Mouse (Mus musculus) intestine, embryonic 14.5 days (tissue): ENCODE results near the gene Heg1. TPM values are rescaled to one million over a fixed set of nuclear protein-coding genes. Genes with fewer than 3 reads are reported as not detected.

Experiments used
- ATAC-seq: fragments of 200-750 bp; cut with Nextera tagmentation; replicated peaks from 2 replicates; pipeline ENCODE4 v1.8.0; 2017; ENCODE audit warnings: low read depth, moderate number of reproducible peaks, moderate TSS enrichment, moderate library complexity; ENCODE audit not compliant: low FRiP score, low TSS enrichment
- DNase-seq: peaks from one replicate; pipeline ENCODE4 v3.0.0-alpha.2; 2018; ENCODE audit warnings: low spot score
- H3K27ac ChIP-seq: fragments of 300-500 bp; sonication (generic); 2 replicates; pipeline ENCODE4 v1.5.1; 2014; ENCODE audit warnings: low read depth, mild to moderate bottlenecking, control low read depth
- H3K27me3 ChIP-seq: fragments of 300-500 bp; sonication (generic); replicated peaks from 2 replicates; pipeline ENCODE4 v1.6.1; 2014; ENCODE audit warnings: low read length, control low read depth; ENCODE audit not compliant: control insufficient read depth, insufficient read depth
- H3K36me3 ChIP-seq: fragments of 300-500 bp; sonication (generic); 2 replicates; pipeline ENCODE4 v1.6.1; 2014; ENCODE audit warnings: low read length, control low read depth; ENCODE audit not compliant: control insufficient read depth, insufficient read depth
- H3K4me1 ChIP-seq: fragments of 300-500 bp; sonication (generic); replicated peaks from 2 replicates; pipeline ENCODE4 v1.6.1; 2014; ENCODE audit warnings: low read length, control low read depth, mixed read lengths; ENCODE audit not compliant: control insufficient read depth, insufficient read depth
- H3K4me2 ChIP-seq: fragments of 300-500 bp; sonication (generic); 2 replicates; pipeline ENCODE4 v1.6.1; 2014; ENCODE audit warnings: low read length
- H3K4me3 ChIP-seq: fragments of 300-500 bp; sonication (generic); 2 replicates; pipeline ENCODE4 v1.5.1; 2014; ENCODE audit warnings: low read depth, low read length, control low read depth, mixed read lengths
- H3K9ac ChIP-seq: fragments of 300-500 bp; sonication (generic); 2 replicates; pipeline ENCODE4 v1.6.1; 2014; ENCODE audit warnings: mild to moderate bottlenecking, low read length
- H3K9me3 ChIP-seq: fragments of 300-500 bp; sonication (generic); 2 replicates; pipeline ENCODE4 v1.6.1; 2016; ENCODE audit warnings: low read length, control low read depth; ENCODE audit not compliant: control insufficient read depth
- WGBS: fragments of 180-500 bp; shearing (Covaris S2); extraction: QIAGEN DNeasy Blood & Tissue Kit; methylation state at CpG from one replicate; pipeline ENCODE4 v1.1.7; 2014; 5-methylcytosine and 5-hydroxymethylcytosine counted together
- polyA plus RNA-seq: library from polyadenylated mRNA; unstranded; fragments of >200 nt; fragmentation: Nextera tagmentation; extraction: Ambion mirVana; gene quantifications from 2 replicates; pipeline ENCODE4 v1.2.1, GENCODE M21; 2014

Gene Heg1
- polyA plus RNA-seq, 1 experiment from 2014 or later = 26.5 TPM

- Histone ChIP-seq H3K9ac (no peak overlapping the region), H3K4me1 (no peaks in the 10 kb centered on the region; the same call in 1 of the 2 replicates), H3K36me3 (peaks cover 35% of the 10 kb centered on the region), H3K9me3 (no peaks in the 10 kb centered on the region), H3K4me3 (no peak overlapping the region), H3K27ac (no peak overlapping the region), H3K4me2 (no peak overlapping the region), H3K27me3 (no peaks in the 10 kb centered on the region)
- 84% methylated on average over 7 of the region's 7 CpGs for whole genome bisulfite sequencing
- ATAC-seq (no peak), DNase-seq (no peak)
These were observed 75.0 kb downstream of the Heg1 start for GRCm38 (mm10) chr16:33759207-33759606.

- no peaks in the 10 kb centered on the region for H3K9me3 ChIP-seq
- H3K27me3 ChIP-seq = no peaks in the 10 kb centered on the region
- H3K9ac ChIP-seq = no peak overlapping the region
- ATAC-seq = no peak
- no peaks in the 10 kb centered on the region; the same call in 1 of the 2 replicates for H3K4me1 ChIP-seq
- DNase-seq = no peak
- no peak overlapping the region for H3K4me3 ChIP-seq
- whole genome bisulfite sequencing = 39% methylated on average over 5 of the region's 5 CpGs
- peaks cover 34% of the 10 kb centered on the region for H3K36me3 ChIP-seq
- no peak overlapping the region for H3K4me2 ChIP-seq
- no peak overlapping the region for H3K27ac ChIP-seq
These were observed 76.4 kb downstream of the Heg1 start for GRCm38 (mm10) chr16:33760542-33760941.

GRCm38 (mm10) chr16:33760996-33761395 is 76.8 kb downstream of the Heg1 start:
- no peaks in the 10 kb centered on the region for H3K9me3 ChIP-seq
- H3K4me3 ChIP-seq = no peak overlapping the region
- no peaks in the 10 kb centered on the region for H3K27me3 ChIP-seq
- no peak overlapping the region for H3K4me2 ChIP-seq
- no peak for DNase-seq
- ATAC-seq = no peak
- H3K27ac ChIP-seq = no peak overlapping the region
- H3K4me1 ChIP-seq = no peaks in the 10 kb centered on the region; the same call in 1 of the 2 replicates
- H3K9ac ChIP-seq = no peak overlapping the region
- 84% methylated on average over 11 of the region's 11 CpGs for WGBS
- peaks cover 31% of the 10 kb centered on the region for H3K36me3 ChIP-seq

GRCm38 (mm10) chr16:33764501-33765193 is 80.5 kb downstream of the Heg1 start:
- DNase-seq = peak; percentile 61
- Histone ChIP-seq H3K27me3 (no peaks in the 10 kb centered on the region), H3K4me3 (no peak overlapping the region), H3K4me1 (no peaks in the 10 kb centered on the region; the same call in 1 of the 2 replicates), H3K9ac (no peak overlapping the region), H3K27ac (peak overlapping the region; percentile 66), H3K36me3 (peaks cover 32% of the 10 kb centered on the region), H3K9me3 (no peaks in the 10 kb centered on the region), H3K4me2 (no peak overlapping the region)
- peak; percentile 91 for ATAC-seq
- WGBS = 44% methylated on average over 12 of the region's 12 CpGs

- Histone ChIP-seq H3K4me2 (no peak overlapping the region), H3K36me3 (peaks cover 32% of the 10 kb centered on the region), H3K4me3 (no peak overlapping the region), H3K27me3 (no peaks in the 10 kb centered on the region), H3K9me3 (no peaks in the 10 kb centered on the region), H3K27ac (peak overlapping the region; percentile 66; the same call in 1 of the 2 replicates), H3K9ac (no peak overlapping the region), H3K4me1 (no peaks in the 10 kb centered on the region)
- WGBS = 91% methylated on average over 2 of the region's 2 CpGs
- ATAC-seq (no peak), DNase-seq (no peak)
These were observed 81.3 kb downstream of the Heg1 start for GRCm38 (mm10) chr16:33765477-33765876.

- Histone ChIP-seq H3K4me3 (no peak overlapping the region), H3K27ac (no peak overlapping the region), H3K27me3 (no peaks in the 10 kb centered on the region), H3K9ac (no peak overlapping the region), H3K9me3 (no peaks in the 10 kb centered on the region), H3K36me3 (peaks cover 24% of the 10 kb centered on the region), H3K4me1 (no peaks in the 10 kb centered on the region), H3K4me2 (no peak overlapping the region)
- ATAC-seq (no peak), DNase-seq (no peak)
- WGBS = 84% methylated on average over 12 of the region's 12 CpGs
These were observed 82.1 kb downstream of the Heg1 start for GRCm38 (mm10) chr16:33766309-33766708.

GRCm38 (mm10) chr16:33766757-33767156 is 82.6 kb downstream of the Heg1 start:
- no peak overlapping the region for H3K4me2 ChIP-seq

GRCm38 (mm10) chr16:33768491-33769278 is 84.5 kb downstream of the Heg1 start:
- ATAC-seq (no peak), DNase-seq (no peak)
- H3K27me3 ChIP-seq = no peaks in the 10 kb centered on the region
- no peaks in the 10 kb centered on the region for H3K4me1 ChIP-seq
- no peak overlapping the region for H3K4me3 ChIP-seq
- 91% methylated on average over 3 of the region's 3 CpGs for WGBS
- no peak overlapping the region for H3K4me2 ChIP-seq
- no peak overlapping the region for H3K9ac ChIP-seq
- no peaks in the 10 kb centered on the region for H3K9me3 ChIP-seq
- H3K36me3 ChIP-seq = peaks cover 11% of the 10 kb centered on the region; the same call in 1 of the 2 replicates
- no peak overlapping the region for H3K27ac ChIP-seq

More at GRCm38 (mm10) chr16:33766757-33767156, 82.6 kb downstream of the Heg1 start:
- no peaks in the 10 kb centered on the region for H3K27me3 ChIP-seq
- no peak for DNase-seq
- ATAC-seq = no peak
- no peak overlapping the region for H3K27ac ChIP-seq
- no peaks in the 10 kb centered on the region for H3K4me1 ChIP-seq
- WGBS = 66% methylated on average over 15 of the region's 15 CpGs
- H3K36me3 ChIP-seq = peaks cover 20% of the 10 kb centered on the region
- no peak overlapping the region for H3K4me3 ChIP-seq
- no peaks in the 10 kb centered on the region for H3K9me3 ChIP-seq
- H3K9ac ChIP-seq = no peak overlapping the region
